Mouse (Mus musculus): ENCODE measurements around the gene Krtap26-1. TPM values are rescaled to one million over a fixed set of nuclear protein-coding genes. Genes with fewer than 3 reads are reported as not detected.

Krtap26-1 gene
- total RNA-seq, 2 experiments from 2014 or later, result not detected

Other genes with a start within 250 kb of the Krtap26-1 start
- not detected for gene Cldn17, start 140.8 kb downstream of the Krtap26-1 start, total RNA-seq (2021)
- not detected for gene Cldn8, start 84.6 kb downstream of the Krtap26-1 start, total RNA-seq (2021)
- gene Krtap24-1, start 35.5 kb downstream of the Krtap26-1 start, total RNA-seq (2021), result not detected
- gene 2310079G19Rik, start 20.1 kb downstream of the Krtap26-1 start, total RNA-seq (2021), result not detected
- not detected for gene Krtap27-1, start 23.9 kb upstream of the Krtap26-1 start, total RNA-seq (2021)
- not detected for gene 2310061N02Rik, start 60.2 kb upstream of the Krtap26-1 start, total RNA-seq (2021)
- gene Krtap13-1, start 81.1 kb upstream of the Krtap26-1 start, total RNA-seq (2021), result not detected
- gene Krtap13, start 103.8 kb upstream of the Krtap26-1 start, total RNA-seq (2021), result not detected
- not detected for gene 2310034C09Rik, start 111.1 kb upstream of the Krtap26-1 start, total RNA-seq (2021)
- gene 2310057N15Rik, start 126.4 kb upstream of the Krtap26-1 start, total RNA-seq (2021), result not detected
- gene Gm5965, start 130.1 kb upstream of the Krtap26-1 start, total RNA-seq (2021), result not detected
- gene Gm20741, start 164.4 kb upstream of the Krtap26-1 start, total RNA-seq (2021), result not detected
- not detected for gene Krtap15, start 172.4 kb upstream of the Krtap26-1 start, total RNA-seq (2021)
- not detected for gene Krtap14, start 178.3 kb upstream of the Krtap26-1 start, total RNA-seq (2021)
- not detected for gene Krtap19-1, start 221.6 kb upstream of the Krtap26-1 start, total RNA-seq (2021)
- not detected for gene Krtap19-2, start 226.5 kb upstream of the Krtap26-1 start, total RNA-seq (2021)
- not detected for gene Krtap19-3, start 230.2 kb upstream of the Krtap26-1 start, total RNA-seq (2021)
- not detected for gene Krtap19-4, start 237.3 kb upstream of the Krtap26-1 start, total RNA-seq (2021)
- gene Krtap19-5, start 248.7 kb upstream of the Krtap26-1 start, total RNA-seq (2021), result not detected

Measured in layer of hippocampus, adult 18-20 months (tissue).